Mouse (Mus musculus) adrenal gland, postnatal 4 days (tissue): ENCODE results near the gene Cdc42bpg. TPM values are rescaled to one million over a fixed set of nuclear protein-coding genes. Genes with fewer than 3 reads are reported as not detected.
"Not testable (repeated sequence)": the region's sequence is repeated elsewhere in the genome, so short reads cannot be mapped to it uniquely, and the experiment has no call there.

ENCODE experiments used
- DNase-seq, 2 experiments: peaks; one replicate each; pipeline ENCODE4 v3.0.0; 2021 to 2022; ENCODE audit warnings: low spot score in 2 of 2, mixed read lengths in 2 of 2
- total RNA-seq, 2 experiments: library from RNA; stranded (reverse); gene quantifications; 2 replicates each; pipeline ENCODE4 v1.2.3; 2021

Gene Cdc42bpg
- total RNA-seq, 2 experiments from 2014 or later, result 18.4 to 20.6 TPM

DNA sequence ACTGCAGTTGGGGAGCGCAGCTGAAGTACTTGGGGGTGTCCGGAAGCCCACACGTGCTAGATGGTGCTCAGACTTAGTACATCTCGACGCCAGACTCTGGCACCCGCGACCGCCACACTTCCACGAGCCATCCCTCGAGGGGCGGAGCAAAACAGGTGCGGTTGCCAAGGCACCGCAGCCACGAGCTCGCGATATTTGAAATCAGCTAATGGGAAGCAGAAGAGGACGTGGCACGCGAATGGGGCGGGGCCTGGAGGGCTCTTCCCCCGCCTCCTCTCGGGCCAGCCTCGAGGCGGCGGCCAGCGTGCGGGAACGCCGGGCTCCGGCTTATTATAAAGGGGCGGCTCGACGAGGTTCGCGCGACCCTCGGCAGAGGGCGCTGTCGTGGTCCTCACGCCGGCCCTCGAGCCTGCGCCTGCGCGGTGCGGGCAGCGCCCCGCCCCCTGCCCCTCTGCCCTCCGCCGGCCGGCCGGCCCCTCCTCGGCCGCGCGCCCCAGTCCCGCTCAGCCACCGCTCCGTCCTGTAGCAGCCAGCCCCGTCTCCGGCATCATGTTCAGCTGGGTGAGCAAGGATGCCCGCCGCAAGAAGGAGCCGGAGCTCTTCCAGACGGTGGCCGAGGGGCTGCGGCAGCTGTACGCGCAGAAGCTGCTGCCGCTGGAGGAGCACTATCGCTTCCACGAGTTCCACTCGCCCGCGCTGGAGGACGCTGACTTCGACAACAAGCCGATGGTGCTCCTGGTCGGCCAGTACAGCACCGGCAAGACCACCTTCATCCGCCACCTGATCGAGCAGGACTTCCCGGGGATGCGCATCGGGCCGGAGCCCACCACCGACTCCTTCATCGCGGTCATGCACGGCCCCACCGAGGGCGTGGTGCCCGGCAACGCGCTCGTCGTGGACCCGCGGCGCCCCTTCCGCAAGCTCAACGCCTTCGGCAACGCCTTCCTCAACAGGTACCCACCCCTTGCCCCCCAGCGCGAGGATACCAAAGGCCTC, 29.5 kb upstream of the Cdc42bpg start, which contains the start of gene Ehd1:
Gene Ehd1 (plus strand): TSS at position 300 of the 996 bp plus-strand sequence.
- peak; percentile 91 to 96 for DNase-seq

DNA sequence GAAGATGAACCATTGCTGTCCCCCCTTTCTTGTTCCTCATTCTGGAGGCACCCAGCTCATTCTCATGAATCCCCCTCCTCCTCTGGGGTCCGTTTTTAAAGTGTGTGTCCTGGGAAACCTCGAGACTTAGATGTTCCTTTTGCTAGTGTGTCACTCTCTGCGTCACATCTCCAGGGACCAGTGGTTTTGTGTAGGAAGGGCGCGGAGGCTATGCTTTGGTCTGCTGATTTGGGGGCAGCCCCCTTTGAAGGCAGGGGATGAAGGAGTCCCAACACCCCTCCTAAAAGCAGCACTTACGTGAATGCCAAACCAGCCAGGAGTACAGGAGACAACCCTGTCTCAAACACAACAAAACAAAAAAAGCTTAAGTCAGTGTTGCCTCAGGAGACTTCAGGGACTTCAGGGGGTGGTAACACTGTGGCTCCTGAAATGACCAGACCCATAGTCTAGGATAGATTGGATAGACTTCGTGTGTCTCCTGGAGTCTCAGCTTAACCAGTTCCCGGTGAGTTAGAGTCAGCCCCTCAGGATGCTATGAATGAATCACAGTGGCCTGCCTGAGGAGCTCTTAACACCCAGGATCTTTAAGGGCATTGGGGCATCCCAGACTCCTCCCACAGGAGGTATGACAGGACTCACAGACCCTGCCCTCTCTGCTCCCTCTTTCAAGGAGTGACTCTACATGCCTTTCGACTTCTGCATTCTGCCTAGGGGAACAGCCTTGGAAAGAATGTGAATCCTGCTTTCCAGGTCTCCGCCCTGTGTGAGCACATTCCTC, 28.4 kb upstream of the Cdc42bpg start:
- no peak for DNase-seq

DNA sequence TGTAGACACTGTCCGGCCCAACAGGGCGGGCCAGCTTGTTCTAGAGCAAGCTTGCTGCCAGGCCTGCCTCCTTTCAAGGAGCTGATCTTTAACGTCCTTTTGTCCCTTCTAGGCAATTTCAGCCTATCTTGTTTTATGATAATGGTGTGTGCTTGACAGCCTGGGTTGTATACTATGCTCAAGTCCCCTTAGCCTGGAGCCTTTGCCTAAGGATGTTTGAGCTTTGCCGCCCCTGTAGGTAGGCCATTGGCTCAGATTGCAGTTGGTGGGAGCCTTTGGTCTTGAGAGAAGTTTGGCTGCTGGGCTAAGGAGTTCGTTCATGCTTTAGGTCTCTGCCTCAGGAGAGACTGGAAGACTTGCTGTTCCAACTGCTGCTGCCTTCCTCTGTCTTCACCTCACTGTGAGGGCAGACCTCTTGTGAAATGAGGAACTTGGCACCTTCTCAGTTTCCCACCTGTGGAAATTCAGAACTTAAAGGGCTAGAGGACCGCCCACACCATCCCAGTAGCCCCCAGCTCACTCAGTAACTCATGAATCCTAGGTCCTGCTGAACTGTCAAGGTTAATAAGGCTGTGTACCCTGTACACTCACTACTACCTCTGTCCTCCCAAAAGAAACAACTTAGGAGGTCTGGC, 27.7 kb upstream of the Cdc42bpg start:
- no peak for DNase-seq

DNA sequence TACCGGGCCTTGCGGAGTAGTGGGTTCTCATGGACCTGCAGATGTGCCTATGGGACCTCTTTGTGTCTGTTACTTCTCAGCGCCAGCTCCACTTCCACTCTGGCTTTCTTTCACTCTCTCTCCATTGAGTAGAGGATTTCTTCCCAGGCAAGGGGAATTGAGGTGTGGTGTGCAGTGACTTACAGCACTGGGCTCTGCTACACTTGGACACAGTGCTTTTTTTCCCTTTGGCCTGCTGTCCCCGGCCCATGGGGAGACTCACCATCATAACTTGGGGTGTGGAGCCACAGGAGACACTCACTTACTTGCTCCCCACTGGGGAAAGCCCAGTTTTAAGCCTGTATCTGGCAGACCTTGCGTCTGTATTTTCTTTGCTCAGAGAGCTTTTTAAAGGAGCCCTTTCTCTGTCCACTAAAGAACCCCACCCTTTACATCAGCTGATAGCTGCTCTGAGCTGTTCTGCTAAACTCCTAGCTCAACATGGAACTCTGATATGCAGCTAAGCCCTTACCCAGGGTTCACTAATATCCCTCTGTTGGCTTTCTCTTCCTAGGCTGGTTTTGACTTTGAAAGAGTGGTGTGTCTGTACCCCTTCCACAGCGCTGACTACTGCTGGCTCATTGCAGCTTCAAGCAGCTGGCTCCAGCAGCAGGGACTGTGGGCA, 26.6 kb upstream of the Cdc42bpg start:
- DNase-seq, result no peak

DNA sequence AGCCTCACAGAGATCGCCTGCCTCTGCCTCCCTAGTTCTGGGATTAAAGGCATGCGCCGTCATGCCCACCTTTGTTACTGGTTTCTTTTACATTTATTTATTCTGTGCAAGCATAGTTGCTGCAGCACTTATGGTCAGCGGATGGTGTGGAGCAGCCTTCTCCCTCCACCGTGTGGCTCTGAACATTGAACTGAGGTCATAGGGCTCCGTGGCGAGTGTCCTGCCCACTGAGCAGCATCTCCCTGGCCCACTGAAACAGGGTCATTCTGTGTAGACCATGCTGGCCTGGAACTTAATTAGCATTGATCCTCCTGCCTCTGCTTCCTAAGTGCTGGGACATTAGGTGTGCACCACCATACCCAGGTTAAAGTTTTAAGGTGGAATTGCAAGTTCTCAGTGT, 25.7 kb upstream of the Cdc42bpg start:
- no peak for DNase-seq

DNA sequence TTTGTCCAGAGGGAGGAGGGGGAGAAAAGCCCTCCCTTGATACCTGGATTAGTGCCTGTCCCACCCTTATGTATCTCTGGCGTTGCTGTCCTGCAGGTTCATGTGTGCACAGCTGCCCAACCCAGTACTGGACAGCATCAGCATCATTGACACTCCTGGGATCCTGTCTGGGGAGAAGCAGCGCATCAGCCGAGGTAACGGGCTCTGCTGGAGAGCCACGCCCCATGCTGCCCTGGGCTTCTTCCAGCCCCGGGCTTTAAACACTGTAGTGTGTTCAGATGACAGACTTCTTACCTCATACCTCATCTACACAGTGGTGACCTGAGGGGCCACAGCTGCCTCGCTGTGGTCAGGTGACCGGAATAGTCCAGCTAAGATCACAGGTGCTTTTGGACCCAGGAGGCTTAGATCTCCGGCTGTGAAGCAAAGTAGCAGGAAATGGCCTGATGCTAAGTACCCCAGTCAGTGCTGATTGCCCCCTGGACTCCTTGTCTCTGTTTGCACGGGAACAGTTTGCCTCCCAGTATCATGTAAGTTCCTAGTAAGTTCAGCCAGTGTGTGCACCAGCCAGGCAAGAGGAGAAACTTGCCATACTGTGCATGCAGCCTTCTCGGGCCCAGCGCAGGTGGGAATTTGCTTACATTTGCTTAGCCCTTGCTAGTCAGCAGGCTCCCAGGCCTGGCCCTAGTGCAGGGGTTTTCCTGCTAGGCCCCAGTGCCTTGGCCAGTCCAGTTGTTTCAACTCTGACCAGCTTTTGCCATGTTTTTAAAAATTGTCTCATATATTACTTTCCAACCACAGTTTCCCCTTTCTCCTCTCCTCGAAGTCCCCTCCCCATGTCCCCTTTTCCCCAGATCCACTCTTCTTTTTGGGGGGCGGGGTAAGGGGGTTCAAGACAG, 24.9 kb upstream of the Cdc42bpg start:
- DNase-seq, result no peak

DNA sequence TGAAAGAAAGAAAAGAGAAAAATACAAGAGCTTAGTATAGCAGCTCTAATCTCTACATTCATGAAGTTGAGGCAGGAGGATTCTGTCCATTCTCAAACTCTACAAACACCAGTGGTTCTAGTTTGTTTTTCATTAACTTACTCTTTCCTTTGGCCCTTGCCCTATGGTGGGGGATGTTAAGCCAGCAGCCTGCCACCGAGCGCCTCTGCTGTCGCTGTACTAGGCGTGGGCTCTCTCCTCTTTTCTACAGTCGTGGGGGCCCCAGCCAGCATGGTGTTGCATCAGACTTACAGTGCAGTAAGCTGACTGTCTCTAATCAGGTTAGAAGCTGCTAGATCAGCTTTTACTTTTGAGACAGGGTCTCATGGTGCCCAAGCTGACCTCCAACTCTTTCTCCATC, 23.3 kb upstream of the Cdc42bpg start:
- no peak for DNase-seq

DNA sequence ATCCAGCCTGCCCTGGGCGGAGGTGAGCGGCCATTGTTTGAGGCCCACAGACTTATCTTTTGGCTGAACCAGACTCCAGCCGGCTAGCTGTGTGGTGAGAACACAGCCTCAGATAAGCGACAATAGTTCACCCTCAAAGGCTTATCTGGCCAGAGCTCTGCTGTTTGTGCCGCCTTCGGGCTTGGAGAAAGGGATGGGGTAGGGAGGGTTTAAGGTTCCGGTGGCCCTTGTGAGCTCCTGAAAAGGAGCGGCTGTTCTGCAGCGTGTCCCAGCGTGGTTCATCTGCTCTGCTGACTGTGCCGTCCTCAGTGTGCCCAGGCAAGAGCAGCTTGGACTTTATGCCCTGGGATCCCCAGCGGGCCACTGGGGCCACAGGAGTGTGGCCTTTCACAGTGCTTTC, 21.8 kb upstream of the Cdc42bpg start:
- DNase-seq, result no peak

DNA sequence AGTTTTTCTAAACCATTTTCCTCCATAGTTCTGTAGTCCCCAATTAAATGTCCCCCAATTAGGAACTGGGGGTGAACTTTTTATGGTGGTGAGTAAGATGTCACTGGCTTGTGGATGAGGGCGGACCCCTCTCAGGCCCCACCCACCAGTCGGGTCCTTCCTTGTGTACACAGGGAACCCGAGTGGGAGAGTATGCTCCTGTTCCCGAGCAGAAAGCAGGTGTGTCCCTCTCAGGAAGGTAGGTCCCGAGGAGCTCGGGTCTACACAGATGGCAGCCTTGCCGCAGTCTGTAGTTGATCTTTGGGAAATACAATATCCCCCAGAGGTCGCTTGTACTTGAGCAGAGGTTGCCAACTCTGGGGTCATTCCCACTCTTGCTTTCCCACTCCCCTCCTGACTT, 21.0 kb upstream of the Cdc42bpg start:
- DNase-seq, result no peak

DNA sequence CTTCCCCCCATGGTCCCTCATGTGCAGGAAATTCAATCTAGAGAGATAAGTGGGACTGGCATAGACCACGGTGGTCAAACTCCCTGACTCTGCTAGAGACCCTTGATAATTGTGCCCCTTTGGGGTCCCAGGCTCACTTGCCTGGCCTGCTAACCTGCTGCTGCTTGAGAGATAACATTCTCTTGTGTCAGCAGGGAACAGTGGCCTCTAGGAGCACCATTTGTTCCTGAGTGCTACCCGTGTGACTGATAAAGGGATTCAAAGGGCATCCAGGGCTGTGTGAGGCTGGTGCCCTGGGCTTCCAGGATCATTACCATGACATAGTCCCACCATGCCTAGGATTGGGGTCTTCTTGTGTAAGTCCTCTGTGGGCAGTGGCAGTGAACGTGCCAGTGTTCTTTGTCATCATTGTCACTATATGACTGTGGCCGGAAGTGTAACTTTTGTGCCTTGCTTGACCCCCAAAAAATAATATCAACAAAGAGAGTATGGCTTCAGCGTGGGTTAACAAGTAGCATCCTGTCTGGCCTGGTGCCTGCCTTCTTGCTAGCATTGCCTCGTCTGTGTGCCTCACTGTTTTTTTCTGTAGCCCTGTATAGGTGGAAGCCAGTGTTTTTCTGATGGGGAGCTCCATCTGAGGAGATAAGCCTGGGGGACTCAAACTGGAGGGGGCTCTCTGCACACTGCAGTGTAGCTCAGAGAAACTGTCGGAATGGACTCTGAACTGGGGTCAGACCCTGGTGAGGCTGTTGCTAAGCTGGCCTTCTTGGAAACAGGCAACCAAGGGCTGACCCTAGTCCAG, 20.4 kb upstream of the Cdc42bpg start:
- DNase-seq, result no peak

DNA sequence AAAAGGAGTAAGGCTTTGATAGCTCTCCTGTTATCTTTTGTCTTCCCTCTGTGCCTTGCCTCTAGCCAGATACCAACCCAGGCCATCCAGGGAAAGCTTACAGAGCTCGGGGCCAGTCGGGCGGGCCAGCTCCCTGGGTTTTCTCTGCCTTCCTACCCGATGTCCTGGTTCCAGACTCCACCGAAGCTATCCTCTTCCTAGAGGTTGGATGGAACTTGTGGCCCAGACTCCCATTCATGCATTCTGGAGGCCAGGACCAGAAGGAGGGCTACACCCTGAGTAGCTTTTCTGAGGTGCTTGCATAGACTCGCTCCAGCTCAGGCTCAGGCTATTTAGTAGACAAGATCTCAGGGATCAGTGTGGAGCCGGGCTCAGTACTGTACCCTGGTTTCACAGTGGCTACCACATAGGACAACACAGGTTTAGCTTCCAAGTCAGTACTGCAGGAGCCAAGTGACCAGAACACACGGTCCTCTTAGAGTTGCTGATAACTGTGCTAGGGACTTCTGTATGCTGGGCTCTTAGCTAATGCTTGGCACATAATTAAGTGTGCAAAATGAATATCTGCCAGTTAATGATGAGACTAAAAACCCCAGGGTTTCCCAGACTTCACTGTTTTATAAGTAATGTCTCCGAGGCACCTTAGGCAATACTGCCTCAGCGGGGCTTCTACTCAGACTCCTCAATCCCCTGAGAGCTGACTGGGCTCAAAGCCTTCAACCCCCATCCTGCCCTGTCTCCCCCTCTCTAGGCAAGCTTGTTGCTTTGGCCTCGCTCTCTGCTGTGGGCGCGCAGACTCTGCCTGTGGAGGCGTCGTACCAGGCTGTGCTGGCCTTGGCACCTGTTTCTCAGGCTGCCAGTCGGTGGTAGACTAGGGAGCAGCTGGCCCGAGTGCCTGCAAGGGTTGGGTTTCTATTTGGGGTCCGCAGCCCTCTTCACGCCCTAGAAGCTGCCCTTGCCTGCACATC, 19.5 kb upstream of the Cdc42bpg start:
- no peak for DNase-seq

DNA sequence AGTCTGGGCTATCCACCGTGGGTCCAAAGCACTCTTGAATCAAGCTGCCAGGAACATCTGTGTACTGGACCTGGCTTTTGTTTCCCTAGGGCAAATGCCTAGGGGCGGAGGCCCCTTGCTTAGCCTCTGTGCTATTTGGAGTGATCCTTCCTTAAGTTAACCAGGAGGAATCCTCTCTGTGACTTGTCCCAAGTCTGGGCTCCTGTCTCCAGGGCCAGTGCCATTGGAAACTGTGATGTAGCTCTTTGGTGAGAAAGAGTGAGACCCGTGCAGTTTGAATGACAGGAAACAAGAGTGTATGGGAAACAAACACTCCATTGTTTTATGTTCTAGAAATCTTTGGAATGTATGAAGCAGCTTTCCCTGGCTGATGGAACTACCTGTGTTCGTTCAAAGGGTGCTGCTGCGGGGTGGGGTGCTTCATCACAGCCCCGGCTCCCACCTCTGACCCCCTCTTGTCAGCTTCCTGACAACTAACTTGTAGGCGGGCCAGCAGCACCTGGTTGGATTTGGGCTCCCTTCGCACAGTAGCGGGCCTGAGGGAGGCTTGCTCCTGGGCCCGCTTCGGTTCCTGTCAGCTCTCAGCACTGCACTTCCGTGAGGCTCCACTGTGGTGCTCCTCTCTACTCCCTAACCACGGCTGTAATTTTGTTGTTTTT, 17.9 kb upstream of the Cdc42bpg start:
- no peak for DNase-seq

DNA sequence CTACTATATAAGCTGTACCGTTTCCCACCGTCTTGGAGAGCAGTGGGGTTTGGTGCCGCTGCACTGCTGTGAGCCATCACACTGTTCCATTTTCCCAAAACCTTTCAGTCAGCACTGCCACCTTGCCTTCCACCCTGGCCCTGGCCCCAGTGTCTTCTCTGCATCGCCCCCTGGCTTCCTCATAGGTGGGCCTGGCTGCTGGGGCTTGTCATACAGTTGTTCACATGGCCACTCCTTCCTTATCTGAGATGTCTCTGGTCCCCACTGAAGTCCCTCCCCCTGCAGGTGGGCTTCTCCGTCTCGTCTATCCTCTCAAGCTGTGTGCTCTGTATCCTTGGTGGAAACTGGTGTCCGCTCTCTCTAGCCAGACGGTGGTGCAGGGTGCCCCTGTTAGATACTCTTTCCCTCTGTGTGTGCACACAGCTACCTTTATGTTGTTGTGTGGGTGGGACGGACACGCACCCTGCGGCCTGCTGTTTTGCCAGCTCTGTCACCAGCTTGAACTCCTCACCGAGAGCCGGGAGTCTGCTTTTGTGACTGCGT, 16.5 kb upstream of the Cdc42bpg start:
- no peak for DNase-seq

DNA sequence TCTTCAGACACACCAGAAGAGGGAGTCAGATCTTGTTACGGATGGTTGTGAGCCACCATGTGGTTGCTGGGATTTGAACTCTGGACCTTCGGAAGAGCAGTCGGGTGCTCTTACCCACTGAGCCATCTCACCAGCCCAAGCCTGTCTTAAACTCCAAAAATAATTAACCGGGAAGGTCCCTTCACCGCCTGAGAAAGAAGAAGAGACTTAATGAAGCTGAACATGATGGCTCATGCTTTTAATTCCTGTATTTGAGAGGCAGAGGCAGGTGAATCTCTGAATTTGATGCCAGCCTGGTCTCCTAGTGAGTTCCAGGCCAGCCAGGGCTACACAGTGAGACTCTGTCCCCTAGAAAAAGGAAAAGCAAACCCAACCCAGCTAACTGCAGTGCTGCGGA, 15.5 kb upstream of the Cdc42bpg start:
- DNase-seq, result not testable (repeated sequence)

DNA sequence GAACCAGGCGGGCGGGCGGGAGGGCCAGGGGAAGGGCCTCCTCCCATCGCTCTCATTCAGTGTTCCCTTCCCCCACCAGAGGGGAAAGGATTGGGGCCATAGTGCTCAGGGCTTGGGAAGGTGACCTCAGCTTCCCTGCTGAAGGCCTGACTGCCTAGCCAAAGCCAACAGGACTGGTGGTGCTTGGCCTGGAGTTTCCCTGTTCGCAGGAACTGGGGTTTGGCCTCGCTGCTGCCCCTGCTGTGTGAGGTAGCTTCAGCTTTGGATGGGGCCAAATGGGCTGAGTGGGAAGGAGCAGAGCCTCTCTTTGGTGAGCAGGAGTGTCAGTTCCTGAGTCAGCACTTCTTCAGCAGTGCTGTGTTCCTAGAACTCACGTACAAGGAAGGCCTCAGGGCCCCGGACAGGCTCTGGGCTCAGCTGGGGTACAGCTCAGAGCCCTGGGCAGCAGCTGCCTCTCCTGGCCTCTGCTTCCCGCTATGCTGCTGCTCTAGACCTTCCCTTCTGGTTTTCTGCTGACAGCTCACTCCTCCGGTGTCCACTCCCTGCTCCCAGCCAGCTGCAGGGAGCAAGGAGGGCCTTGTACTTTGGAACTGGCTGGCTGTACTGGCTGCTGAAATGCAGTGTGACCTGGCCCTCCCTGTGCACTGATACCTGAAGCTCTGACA, 15.0 kb upstream of the Cdc42bpg start:
- no peak for DNase-seq

DNA sequence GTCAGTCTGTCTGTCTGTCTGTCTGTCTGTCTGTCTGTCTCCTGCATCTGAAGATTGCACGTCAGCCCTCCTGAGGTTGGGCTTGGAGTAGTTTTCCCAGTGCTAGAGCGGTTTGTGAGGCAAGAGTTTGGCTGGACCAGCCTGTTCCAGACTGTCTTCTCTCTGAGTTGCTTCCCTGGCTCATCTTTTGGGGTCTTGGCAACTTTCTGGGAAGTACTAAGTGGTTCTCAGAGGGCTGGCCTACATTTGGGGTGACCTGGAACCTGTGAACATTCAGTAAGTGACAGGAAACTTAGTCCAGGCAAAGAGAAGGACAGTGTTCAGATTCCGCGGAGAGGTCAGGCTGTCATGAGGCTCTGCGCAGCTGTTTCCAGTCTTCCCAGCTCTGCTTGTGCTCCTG, 14.0 kb upstream of the Cdc42bpg start:
- DNase-seq, result no peak

DNA sequence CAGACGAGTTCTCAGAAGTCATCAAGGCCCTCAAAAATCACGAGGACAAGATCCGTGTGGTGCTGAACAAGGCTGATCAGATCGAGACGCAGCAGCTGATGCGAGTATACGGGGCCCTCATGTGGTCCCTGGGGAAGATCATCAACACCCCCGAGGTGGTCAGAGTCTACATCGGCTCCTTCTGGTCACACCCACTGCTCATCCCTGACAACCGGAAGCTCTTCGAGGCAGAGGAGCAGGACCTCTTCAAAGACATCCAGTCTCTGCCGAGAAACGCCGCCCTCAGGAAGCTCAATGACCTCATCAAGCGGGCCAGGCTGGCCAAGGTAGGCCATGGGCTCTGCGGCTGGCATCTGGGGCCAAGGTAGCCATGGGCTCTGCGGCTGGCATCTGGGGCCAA, 12.0 kb upstream of the Cdc42bpg start:
- DNase-seq, result no peak
